Mouse (Mus musculus): ENCODE measurements at regions not wholly inside any gene's neighbourhood (a gene's known extent, or its start where the extent isn't known, plus 50 kb on each side); places are given as distances from the start of the nearest gene placed in this dataset.

GRCm38 (mm10) chr2:22096848-22097247, 130.5 kb upstream of the Myo3a start:
- Histone ChIP-seq H3K9me3 (replicated peaks) (no peaks in the 10 kb centered on the region), H3K27me3 (replicated peaks) (no peaks in the 10 kb centered on the region), H3K9ac (no peak overlapping the region), H3K4me1 (replicated peaks) (no peaks in the 10 kb centered on the region), H3K4me3 (no peak overlapping the region), H3K4me2 (no peak overlapping the region), H3K36me3 (no peaks in the 10 kb centered on the region), H3K27ac (ENCODE audit: poor library complexity, severe bottlenecking) (no peak overlapping the region)
- 92% methylated on average over 2 of the region's 2 CpGs for WGBS
- ATAC-seq (ENCODE audit: insufficient number of reproducible peaks, low FRiP score) = no peak

- Histone ChIP-seq H3K27me3 (replicated peaks) (no peaks in the 10 kb centered on the region), H3K9me3 (replicated peaks) (no peaks in the 10 kb centered on the region), H3K4me3 (no peak overlapping the region), H3K4me2 (no peak overlapping the region), H3K9ac (no peak overlapping the region), H3K4me1 (replicated peaks) (no peaks in the 10 kb centered on the region), H3K36me3 (no peaks in the 10 kb centered on the region), H3K27ac (ENCODE audit: poor library complexity, severe bottlenecking) (no peak overlapping the region)
- no peak for ATAC-seq (ENCODE audit: insufficient number of reproducible peaks, low FRiP score)
- 57% methylated on average over 5 of the region's 5 CpGs for WGBS
Measured at GRCm38 (mm10) chr2:22105150-22105549, 122.2 kb upstream of the Myo3a start.

- no peaks in the 10 kb centered on the region for H3K9me3 ChIP-seq (replicated peaks)
- H3K4me1 ChIP-seq (replicated peaks) = no peaks in the 10 kb centered on the region
- H3K27ac ChIP-seq (ENCODE audit: poor library complexity, severe bottlenecking) = no peak overlapping the region
- H3K4me2 ChIP-seq = no peak overlapping the region
- no peak overlapping the region for H3K4me3 ChIP-seq
- H3K36me3 ChIP-seq = no peaks in the 10 kb centered on the region
- ATAC-seq (ENCODE audit: insufficient number of reproducible peaks, low FRiP score) = no peak
- H3K27me3 ChIP-seq (replicated peaks) = no peaks in the 10 kb centered on the region
- 44% methylated on average over 2 of the region's 2 CpGs for WGBS
- no peak overlapping the region for H3K9ac ChIP-seq
Measured at GRCm38 (mm10) chr2:22149721-22150120, 77.6 kb upstream of the Myo3a start.

GRCm38 (mm10) chr2:22156576-22156975, 70.7 kb upstream of the Myo3a start:
- Histone ChIP-seq H3K4me2 (no peak overlapping the region), H3K9ac (no peak overlapping the region), H3K4me3 (no peak overlapping the region), H3K4me1 (replicated peaks) (no peaks in the 10 kb centered on the region), H3K36me3 (no peaks in the 10 kb centered on the region), H3K9me3 (replicated peaks) (no peaks in the 10 kb centered on the region), H3K27me3 (replicated peaks) (no peaks in the 10 kb centered on the region), H3K27ac (ENCODE audit: poor library complexity, severe bottlenecking) (no peak overlapping the region)
- WGBS = 61% methylated on average over 2 of the region's 2 CpGs
- ATAC-seq (ENCODE audit: insufficient number of reproducible peaks, low FRiP score) = no peak

DNA sequence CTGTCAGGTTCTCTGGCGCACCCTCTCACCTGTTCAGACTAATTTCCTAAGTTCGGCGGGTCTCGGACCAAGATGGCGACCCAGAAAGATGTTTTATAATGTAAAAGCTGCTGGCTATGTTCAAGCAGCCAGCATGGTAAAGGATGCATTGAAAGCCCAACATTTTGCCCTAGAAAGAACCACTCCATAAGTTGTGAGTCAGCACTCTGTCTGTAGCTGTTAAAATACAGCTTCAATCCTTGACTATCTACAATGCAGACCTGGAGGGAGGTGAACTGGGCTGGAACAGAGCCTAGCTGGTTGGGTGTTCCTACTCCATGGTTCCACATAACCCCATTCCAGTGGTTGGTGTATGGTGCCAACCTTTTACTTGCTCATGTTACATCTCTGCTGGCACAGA, 61.9 kb upstream of the Myo3a start:
- ATAC-seq (ENCODE audit: insufficient number of reproducible peaks, low FRiP score) = no peak
- Histone ChIP-seq H3K4me1 (replicated peaks) (no peaks in the 10 kb centered on the region), H3K27ac (ENCODE audit: poor library complexity, severe bottlenecking) (no peak overlapping the region), H3K4me3 (no peak overlapping the region), H3K27me3 (replicated peaks) (no peaks in the 10 kb centered on the region), H3K9ac (no peak overlapping the region), H3K36me3 (no peaks in the 10 kb centered on the region), H3K9me3 (replicated peaks) (no peaks in the 10 kb centered on the region), H3K4me2 (no peak overlapping the region)
- 85% methylated on average over 5 of the region's 5 CpGs for WGBS

DNA sequence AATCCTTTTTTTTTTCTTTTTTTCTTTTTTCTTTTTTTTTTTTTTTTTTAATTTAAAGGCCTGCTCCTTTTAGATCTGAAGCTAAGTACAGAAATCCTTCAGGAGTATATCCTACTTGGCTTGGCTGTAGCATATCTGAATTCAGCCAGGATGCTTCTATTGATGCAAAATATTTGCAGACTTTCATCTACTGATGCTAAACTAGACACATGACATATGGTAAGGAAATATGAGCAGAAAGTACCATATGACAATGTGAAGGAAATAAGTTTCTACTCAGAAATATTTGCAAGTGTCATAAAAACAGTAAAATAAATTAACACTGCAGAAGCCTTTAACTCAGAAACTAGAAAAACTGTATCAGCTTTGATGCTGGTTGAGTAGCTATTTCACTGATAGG, 61.4 kb upstream of the Myo3a start:
- Histone ChIP-seq H3K4me1 (replicated peaks) (no peaks in the 10 kb centered on the region), H3K4me3 (no peak overlapping the region), H3K36me3 (no peaks in the 10 kb centered on the region), H3K4me2 (no peak overlapping the region), H3K27me3 (replicated peaks) (no peaks in the 10 kb centered on the region), H3K9ac (no peak overlapping the region), H3K27ac (ENCODE audit: poor library complexity, severe bottlenecking) (no peak overlapping the region), H3K9me3 (replicated peaks) (no peaks in the 10 kb centered on the region)
- no peak for ATAC-seq (ENCODE audit: insufficient number of reproducible peaks, low FRiP score)

Measured in heart, embryonic 12.5 days (tissue).